Mouse (Mus musculus) myocyte (in vitro differentiated cells): Measurements from ENCODE around the gene Synm. TPM values are rescaled to one million over a fixed set of nuclear protein-coding genes. Genes with fewer than 3 reads are reported as not detected.

Experiments
- H3K27me3 ChIP-seq: one replicate; pipeline ENCODE4 v1.6.1; 2011; ENCODE audit not compliant: control insufficient read depth, insufficient read depth, insufficient read length
- H3K36me3 ChIP-seq: one replicate; pipeline ENCODE4 v1.6.1; 2011; ENCODE audit not compliant: control insufficient read depth, insufficient read depth
- H3K4me2 ChIP-seq: one replicate; pipeline ENCODE4 v1.6.1; 2011; ENCODE audit warnings: low read depth, control low read depth
- H3K4me3 ChIP-seq: one replicate; pipeline ENCODE4 v1.5.1; 2011; ENCODE audit warnings: mild to moderate bottlenecking, control low read depth, moderate library complexity
- H3K79me2 ChIP-seq: one replicate; pipeline ENCODE4 v1.6.1; 2011; ENCODE audit not compliant: control insufficient read depth, insufficient read depth
- H3ac ChIP-seq: one replicate; pipeline ENCODE4 v1.6.1; 2011; ENCODE audit not compliant: control insufficient read depth, insufficient read length
- CEBPB ChIP-seq: IDR thresholded peaks from 2 replicates; pipeline ENCODE4 v1.6.1; 2011; ENCODE audit warnings: mild to moderate bottlenecking, moderate library complexity; ENCODE audit not compliant: poor library complexity, insufficient read depth, severe bottlenecking
- E2F4 ChIP-seq: IDR thresholded peaks from one replicate; pipeline ENCODE4 v1.6.1; 2011; ENCODE audit warnings: mild to moderate bottlenecking, control low read depth, moderate library complexity; ENCODE audit not compliant: insufficient read depth
- MAX ChIP-seq: IDR thresholded peaks from one replicate; pipeline ENCODE4 v1.6.1; 2011; ENCODE audit warnings: low read depth, mild to moderate bottlenecking, control low read depth
- MYOD1 ChIP-seq, 3 experiments: IDR thresholded peaks; one replicate each; pipeline ENCODE4 v1.6.1; 2011; ENCODE audit warnings: control low read depth in 2 of 3, low read depth in 2 of 3, mild to moderate bottlenecking in 2 of 3, moderate library complexity in 1 of 3; ENCODE audit not compliant: insufficient read length in 2 of 3, control insufficient read depth in 1 of 3
- MYOG ChIP-seq, 3 experiments: IDR thresholded peaks; one replicate each; pipeline ENCODE4 v1.6.1; 2011; ENCODE audit warnings: control low read depth in 2 of 3, low read depth in 2 of 3, mild to moderate bottlenecking in 2 of 3; ENCODE audit not compliant: insufficient read length in 2 of 3, control insufficient read depth in 1 of 3, insufficient read depth in 1 of 3
- POLR2A ChIP-seq: IDR thresholded peaks from one replicate; pipeline ENCODE4 v1.6.1; 2011; ENCODE audit warnings: low read depth, mild to moderate bottlenecking, control low read depth, moderate library complexity; ENCODE audit not compliant: insufficient read length
- POLR2AphosphoS2 ChIP-seq: IDR thresholded peaks from one replicate; pipeline ENCODE4 v1.6.1; 2011; ENCODE audit warnings: low read depth, control low read depth; ENCODE audit not compliant: insufficient read length
- REST ChIP-seq: IDR thresholded peaks from one replicate; pipeline ENCODE4 v1.6.1; 2011; ENCODE audit warnings: mild to moderate bottlenecking, control low read depth, moderate library complexity; ENCODE audit not compliant: insufficient read depth, insufficient read length
- SRF ChIP-seq: IDR thresholded peaks from one replicate; pipeline ENCODE4 v1.6.1; 2011; ENCODE audit warnings: low read depth; ENCODE audit not compliant: control insufficient read depth, insufficient read length
- TCF12 ChIP-seq: IDR thresholded peaks from one replicate; pipeline ENCODE4 v1.6.1; 2011; ENCODE audit warnings: mild to moderate bottlenecking, control low read depth; ENCODE audit not compliant: poor library complexity, insufficient read depth, severe bottlenecking
- TCF3 ChIP-seq: IDR thresholded peaks from one replicate; pipeline ENCODE4 v1.6.1; 2011; ENCODE audit warnings: low read depth, control low read depth; ENCODE audit not compliant: insufficient read length
- USF1 ChIP-seq: IDR thresholded peaks from one replicate; pipeline ENCODE4 v1.6.1; 2011; ENCODE audit warnings: low read depth, mild to moderate bottlenecking, control low read depth, moderate library complexity
- polyA plus RNA-seq: library from polyadenylated mRNA; unstranded; fragments of >200 nt; fragmentation: generic; extraction: Trizol; gene quantifications from one replicate; pipeline ENCODE4 v1.2.1, GENCODE M21; 2012; ENCODE audit warnings: missing spikeins

Gene Synm
- polyA plus RNA-seq, 1 experiment: 0.46 TPM

DNA sequence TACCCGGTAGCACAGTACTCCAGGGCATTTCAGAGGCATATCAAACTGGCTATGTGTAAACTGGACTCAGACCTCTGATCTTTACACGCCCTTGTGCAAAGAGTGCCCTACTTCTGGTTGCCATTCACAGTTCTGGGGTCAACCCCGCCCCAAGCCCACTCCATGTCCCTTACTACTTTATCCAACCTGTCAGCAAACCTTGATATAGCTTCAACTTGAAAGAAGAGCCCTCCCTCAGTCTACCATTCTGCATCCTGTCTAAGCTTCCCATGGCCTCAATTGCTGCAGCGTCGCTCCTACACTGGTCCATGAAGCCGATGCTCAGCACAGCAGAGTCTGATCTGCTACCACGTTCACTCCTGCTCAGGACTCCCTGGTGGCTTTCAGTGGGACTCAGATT lies 4.2 kb downstream of the Synm start:
- TF ChIP-seq TCF3 (no peak), MYOD1 (IDR thresholded peaks at IDR 0.05; ENCODE audit: control insufficient read depth in 1 of 3, insufficient read length in 2 of 3, low read depth in 2 of 3) (no peak), POLR2AphosphoS2 (no peak), POLR2A (no peak), REST (no peak), TCF12 (no peak), SRF (no peak), MYOG (IDR thresholded peaks at IDR 0.05; ENCODE audit: control insufficient read depth in 1 of 3, insufficient read depth in 1 of 3, insufficient read length in 2 of 3, low read depth in 2 of 3) (no peak), USF1 (no peak), CEBPB (no peak), E2F4 (no peak), MAX (no peak)
- no peak overlapping the region for H3K4me3 ChIP-seq
- no peak overlapping the region for H3K4me2 ChIP-seq
- H3K79me2 ChIP-seq: no peaks in the 10 kb centered on the region
- no peaks in the 10 kb centered on the region for H3K36me3 ChIP-seq
- H3ac ChIP-seq: no peak overlapping the region
- peaks cover 25% of the 10 kb centered on the region for H3K27me3 ChIP-seq

GRCm38 (mm10) chr7:67754606-67755005 lies 4.9 kb downstream of the Synm start:
- Histone ChIP-seq H3K4me3 (no peak overlapping the region), H3K79me2 (no peaks in the 10 kb centered on the region), H3ac (no peak overlapping the region), H3K4me2 (no peak overlapping the region), H3K36me3 (no peaks in the 10 kb centered on the region), H3K27me3 (peaks cover 30% of the 10 kb centered on the region)
- TF ChIP-seq USF1 (no peak), E2F4 (no peak), POLR2AphosphoS2 (no peak), MYOD1 (IDR thresholded peaks at IDR 0.05; ENCODE audit: control insufficient read depth in 1 of 3, insufficient read length in 2 of 3, low read depth in 2 of 3) (no peak), CEBPB (no peak), REST (no peak), POLR2A (no peak), TCF12 (no peak), SRF (no peak), MYOG (IDR thresholded peaks at IDR 0.05; ENCODE audit: control insufficient read depth in 1 of 3, insufficient read depth in 1 of 3, insufficient read length in 2 of 3, low read depth in 2 of 3) (no peak), MAX (no peak), TCF3 (no peak)

GRCm38 (mm10) chr7:67749441-67750239 lies 9.9 kb downstream of the Synm start:
- Histone ChIP-seq H3K4me3 (no peak overlapping the region), H3K36me3 (no peaks in the 10 kb centered on the region), H3K4me2 (no peak overlapping the region)

GRCm38 (mm10) chr7:67747731-67748305 lies 11.7 kb downstream of the Synm start:
- Histone ChIP-seq H3K79me2 (no peaks in the 10 kb centered on the region), H3K27me3 (peaks cover 30% of the 10 kb centered on the region), H3K4me3 (no peak overlapping the region), H3K4me2 (no peak overlapping the region), H3K36me3 (no peaks in the 10 kb centered on the region), H3ac (no peak overlapping the region)
- TF ChIP-seq CEBPB (no peak), REST (no peak), E2F4 (no peak), MYOG (IDR thresholded peaks at IDR 0.05; ENCODE audit: control insufficient read depth in 1 of 3, insufficient read depth in 1 of 3, insufficient read length in 2 of 3, low read depth in 2 of 3) (no peak), TCF3 (no peak), SRF (no peak), USF1 (no peak), TCF12 (no peak), MYOD1 (IDR thresholded peaks at IDR 0.05; ENCODE audit: control insufficient read depth in 1 of 3, insufficient read length in 2 of 3, low read depth in 2 of 3) (no peak), MAX (no peak), POLR2AphosphoS2 (no peak), POLR2A (no peak)

More at GRCm38 (mm10) chr7:67749441-67750239, 9.9 kb downstream of the Synm start:
- Histone ChIP-seq H3ac (no peak overlapping the region), H3K79me2 (no peaks in the 10 kb centered on the region), H3K27me3 (peaks cover 30% of the 10 kb centered on the region)
- no peak for TF ChIP-seq SRF
- TF ChIP-seq MAX: no peak
- no peak for TF ChIP-seq REST
- no peak for TF ChIP-seq MYOD1 (IDR thresholded peaks at IDR 0.05; ENCODE audit: control insufficient read depth in 1 of 3, insufficient read length in 2 of 3, low read depth in 2 of 3)
- no peak for TF ChIP-seq TCF12
